Mouse (Mus musculus): Measurements from ENCODE around the gene Taf10.

- TF ChIP-seq MAFK (IDR thresholded peaks at IDR 0.05; ENCODE audit: insufficient read depth, low read depth, low read length), result no peak
- TF ChIP-seq CHD2 (IDR thresholded peaks at IDR 0.05; ENCODE audit: low read depth, low read length), result no peak
- TF ChIP-seq ZNF384 (IDR thresholded peaks at IDR 0.05; ENCODE audit: low read depth, low read length), result no peak
- no peak for TF ChIP-seq HCFC1 (IDR thresholded peaks at IDR 0.05; ENCODE audit: borderline replicate concordance, insufficient read depth, low read length)
Measured at GRCm38 (mm10) chr7:105764331-105764730, 20.2 kb upstream of the Taf10 start.

All from ES-E14 (cell line).